Mouse (Mus musculus): ENCODE measurements around the gene Ubr4.
"Not testable (repeated sequence)": the region's sequence is repeated elsewhere in the genome, so short reads cannot be mapped to it uniquely, and the experiment has no call there.

Ubr4 gene

GRCm38 (mm10) chr4:139488325-139488724, 135.9 kb downstream of the Ubr4 start:
- DNase-seq: no peak

GRCm38 (mm10) chr4:139489946-139490345, 137.5 kb downstream of the Ubr4 start:
- DNase-seq: no peak

DNA sequence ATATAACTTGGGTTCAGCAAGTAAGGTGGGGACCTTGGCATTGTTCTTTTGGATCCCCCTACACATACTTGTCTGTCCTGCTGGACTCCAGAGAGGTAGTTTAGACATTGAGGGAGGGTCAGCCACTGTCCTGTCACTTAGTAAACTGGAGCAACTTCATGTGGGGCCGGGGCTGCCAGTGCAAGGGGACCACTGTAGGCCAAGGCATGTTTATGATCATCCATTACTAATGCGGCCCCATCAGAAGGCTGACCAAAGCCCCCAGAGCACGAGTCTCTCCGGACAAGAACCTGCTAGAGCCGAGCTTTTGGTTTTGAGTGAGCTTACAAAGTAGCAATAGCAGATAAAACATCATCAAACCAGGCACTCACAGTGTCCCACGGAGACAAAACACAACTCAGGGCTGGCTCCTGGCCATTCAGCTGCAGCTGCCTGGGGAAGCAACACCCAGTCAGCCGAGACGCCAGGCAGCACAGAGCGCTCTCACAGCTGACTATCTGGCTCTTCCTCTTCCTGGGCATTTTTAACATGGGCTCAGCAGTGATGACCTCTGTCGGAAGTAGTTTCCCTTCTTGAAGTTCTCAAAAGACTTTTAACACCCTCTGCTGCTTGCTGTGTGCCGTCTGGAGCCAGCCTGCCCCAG, 138.1 kb downstream of the Ubr4 start:
- DNase-seq: peak; percentile 22 to 23

DNA sequence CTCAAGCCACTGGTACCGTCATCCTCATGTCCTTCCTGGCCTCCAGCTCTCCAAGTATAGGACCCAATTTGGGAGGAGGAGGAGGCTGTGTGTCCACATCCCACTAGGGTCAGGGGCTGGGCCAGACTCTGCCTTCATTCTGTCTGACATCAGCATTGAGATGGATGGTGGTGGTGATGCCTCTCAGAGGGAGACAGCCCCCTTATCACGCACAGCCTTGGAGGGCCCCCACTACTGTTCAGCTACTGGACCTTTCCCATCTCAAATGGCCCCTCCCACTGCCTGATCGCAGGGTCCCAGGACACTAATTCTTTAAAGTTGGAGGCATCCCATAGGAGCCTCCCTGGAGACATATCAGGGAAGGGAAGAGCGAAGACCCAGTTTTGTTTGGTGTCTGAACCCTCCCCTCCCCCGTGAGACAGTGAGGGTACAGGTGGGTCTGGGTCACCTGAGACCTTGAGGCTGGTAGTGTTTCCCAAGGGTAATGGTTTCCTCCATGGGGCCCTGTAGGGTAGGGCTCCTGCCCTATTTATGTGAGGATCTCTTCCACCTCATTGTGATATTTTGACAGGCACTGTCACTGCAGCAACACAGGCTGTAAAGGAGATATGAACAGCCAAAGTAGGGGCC, 139.2 kb downstream of the Ubr4 start:
- DNase-seq: no peak

GRCm38 (mm10) chr4:139492258-139492833, 139.9 kb downstream of the Ubr4 start:
- no peak for DNase-seq

- DNase-seq: peak; percentile 62 to 64
Observed at GRCm38 (mm10) chr4:139493227-139494025, 141.0 kb downstream of the Ubr4 start.

DNA sequence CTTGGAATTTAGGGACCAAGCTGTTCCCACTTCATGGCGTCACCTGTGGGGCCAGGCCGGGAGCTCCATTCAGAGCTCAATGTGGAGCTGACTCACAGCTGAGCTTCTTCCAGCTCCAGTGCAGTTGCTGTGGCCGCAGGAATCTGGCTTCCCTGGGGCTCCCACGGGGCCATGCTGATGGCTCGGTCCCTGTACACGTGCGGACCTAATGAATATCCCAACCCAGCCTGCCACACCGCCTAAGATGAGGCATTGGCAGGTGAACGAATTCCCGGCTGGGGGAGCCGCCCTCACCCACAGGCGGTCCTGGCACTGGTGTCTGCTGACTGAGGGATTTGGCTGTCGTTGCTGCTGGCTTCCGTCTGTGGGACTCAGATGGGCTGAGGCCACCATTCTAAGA, 148.4 kb downstream of the Ubr4 start:
- DNase-seq: no peak

GRCm38 (mm10) chr4:139501702-139502101, 149.3 kb downstream of the Ubr4 start:
- DNase-seq: no peak

GRCm38 (mm10) chr4:139503919-139504318, 151.5 kb downstream of the Ubr4 start:
- no peak for DNase-seq

DNA sequence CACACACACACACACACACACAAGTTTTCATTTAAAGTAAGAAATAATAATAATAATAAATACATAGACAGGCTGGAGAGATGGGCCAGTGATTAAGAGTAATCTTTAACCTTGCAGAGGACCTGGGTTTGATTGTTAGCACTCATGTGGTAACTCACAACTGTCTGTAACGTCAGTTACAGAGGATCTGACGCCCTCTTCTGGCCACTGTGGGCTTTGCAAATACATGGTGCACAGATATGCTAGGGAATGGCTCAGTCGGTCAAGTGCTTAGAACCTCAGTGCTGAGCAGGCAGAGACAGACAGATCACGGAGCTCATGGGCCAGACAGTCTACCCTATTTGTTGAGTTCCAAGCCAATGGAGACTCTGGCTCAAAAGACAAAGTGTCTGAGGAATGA, 153.3 kb downstream of the Ubr4 start:
- DNase-seq: no peak

DNA sequence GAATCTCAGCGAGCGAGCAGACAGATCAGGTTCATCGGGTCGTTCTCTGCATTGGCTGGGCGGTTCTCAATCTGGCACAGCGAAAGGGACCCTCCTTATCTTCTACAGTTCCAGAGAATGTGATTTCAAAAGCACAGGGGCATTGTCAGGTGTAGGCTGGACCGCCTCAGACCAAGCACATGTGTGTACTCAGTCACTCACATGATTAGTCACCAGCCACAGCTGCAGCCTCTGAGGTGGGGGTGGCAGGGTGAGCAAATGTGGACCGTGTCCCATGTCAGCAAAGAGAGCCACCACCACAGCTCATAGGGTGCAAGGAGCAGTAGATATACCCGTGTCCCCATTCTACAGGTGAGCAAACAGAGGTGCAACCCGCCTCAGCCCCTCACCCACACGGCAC, 154.3 kb downstream of the Ubr4 start:
- DNase-seq: no peak

DNA sequence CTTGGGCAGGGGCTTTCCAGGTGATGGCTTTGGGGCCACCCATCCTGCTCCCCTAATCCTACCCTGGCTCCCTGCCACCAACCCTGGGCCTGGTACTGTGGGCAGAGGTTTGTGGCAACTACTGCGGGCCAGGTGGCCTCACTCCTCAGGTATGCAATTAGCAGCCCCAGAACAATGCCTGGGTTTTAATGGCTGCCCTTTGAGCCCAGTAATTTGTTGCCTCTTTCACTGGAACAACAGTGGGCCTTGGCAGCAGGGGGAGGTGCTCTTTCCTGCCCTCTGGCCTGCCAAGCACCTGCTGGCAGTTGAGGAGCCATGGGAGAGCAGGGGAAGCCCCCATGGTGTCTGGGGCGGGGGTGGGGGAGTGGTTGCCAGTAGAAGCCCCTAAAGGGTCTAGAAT, 156.7 kb downstream of the Ubr4 start:
- DNase-seq: no peak

- no peak for DNase-seq
Observed at GRCm38 (mm10) chr4:139511557-139511956, 159.1 kb downstream of the Ubr4 start.

DNA sequence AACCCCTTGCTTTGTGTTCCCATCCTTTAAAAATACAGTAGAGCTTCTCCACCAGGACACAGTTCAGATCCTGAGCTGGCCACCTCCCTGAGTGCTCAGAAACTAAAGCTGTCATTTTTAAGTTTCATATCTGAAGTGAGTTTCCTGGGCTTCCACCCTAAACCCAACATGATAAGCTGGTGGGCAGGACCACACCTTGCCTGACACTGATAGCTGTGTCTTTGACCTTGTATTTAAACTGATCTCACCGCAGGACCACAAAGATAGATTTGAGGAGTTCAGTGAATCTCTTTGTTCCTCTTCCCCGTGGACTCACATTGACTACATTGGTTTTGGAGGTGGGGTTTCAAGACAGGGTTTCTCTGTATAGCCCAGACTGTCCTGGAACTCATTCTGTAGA, 160.6 kb downstream of the Ubr4 start:
- no peak for DNase-seq

- no peak for DNase-seq
Observed at GRCm38 (mm10) chr4:139519221-139519620, 166.8 kb downstream of the Ubr4 start.

- no peak for DNase-seq
Observed at GRCm38 (mm10) chr4:139521926-139522325, 169.5 kb downstream of the Ubr4 start.

DNA sequence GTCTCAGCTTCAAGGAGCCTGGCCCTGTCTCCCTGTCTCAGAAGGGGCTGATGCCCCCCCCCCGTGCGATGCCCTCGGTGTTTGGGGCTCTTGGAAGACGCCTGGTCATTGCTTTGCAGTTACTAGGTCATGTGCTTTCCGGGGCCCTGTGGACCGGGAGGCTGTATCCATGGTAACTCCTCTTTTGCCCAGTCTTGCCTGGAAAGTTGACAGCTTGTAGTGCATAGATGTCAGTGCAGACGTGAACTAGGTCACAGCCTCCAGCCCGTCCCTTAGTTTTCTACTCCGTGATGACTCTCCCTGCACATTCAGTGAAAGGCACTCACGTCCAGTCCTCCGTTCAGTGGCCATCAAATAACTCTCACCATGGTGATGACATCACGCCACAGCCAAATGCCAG, 174.1 kb downstream of the Ubr4 start:
- DNase-seq: no peak

DNA sequence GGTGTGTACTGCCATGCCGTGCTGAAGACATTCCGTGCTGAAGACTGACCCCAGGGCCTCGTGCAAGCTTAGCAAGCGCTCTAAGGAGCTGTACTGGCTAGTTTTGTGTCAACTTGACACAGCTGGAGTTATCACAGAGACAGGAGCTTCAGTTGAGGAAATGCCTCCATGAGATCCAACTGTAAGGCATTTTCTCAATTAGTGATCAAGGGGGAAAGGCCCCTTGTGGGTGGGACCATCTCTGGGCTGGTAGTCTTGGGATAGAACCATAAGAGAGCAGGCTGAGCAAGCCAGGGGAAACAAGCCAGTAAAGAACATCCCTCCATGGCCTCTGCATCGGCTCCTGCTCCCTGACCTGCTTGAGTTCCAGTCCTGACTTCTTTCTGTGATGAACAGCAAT, 177.8 kb downstream of the Ubr4 start, which contains the start of gene Iffo2:
TSS of gene Iffo2 (plus strand) at position 301 of the 400 bp plus-strand sequence.
- not testable (repeated sequence) for DNase-seq

DNA sequence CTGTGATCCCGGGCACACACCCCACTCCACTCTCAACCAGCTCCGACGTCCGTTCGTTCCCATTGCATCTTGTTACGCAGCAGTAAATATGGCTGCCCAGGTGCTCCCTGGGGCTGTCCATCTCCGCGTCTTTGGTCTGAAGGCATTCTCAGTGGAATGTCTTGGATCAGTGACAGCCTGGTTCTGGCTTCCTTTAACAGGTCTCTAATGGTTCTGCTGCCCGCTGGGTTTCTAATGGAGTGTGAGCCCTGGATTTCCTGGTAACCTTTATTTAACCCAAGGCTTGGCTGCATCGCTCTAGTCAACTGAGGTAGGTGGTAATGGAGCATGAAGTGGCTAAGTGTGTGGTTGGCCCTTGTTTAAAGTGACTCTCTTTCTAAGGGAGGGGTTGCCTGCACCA, 179.7 kb downstream of the Ubr4 start:
- DNase-seq: no peak

- DNase-seq: peak; percentile 54 to 70
Observed at GRCm38 (mm10) chr4:139535127-139535695, 182.8 kb downstream of the Ubr4 start.

DNA sequence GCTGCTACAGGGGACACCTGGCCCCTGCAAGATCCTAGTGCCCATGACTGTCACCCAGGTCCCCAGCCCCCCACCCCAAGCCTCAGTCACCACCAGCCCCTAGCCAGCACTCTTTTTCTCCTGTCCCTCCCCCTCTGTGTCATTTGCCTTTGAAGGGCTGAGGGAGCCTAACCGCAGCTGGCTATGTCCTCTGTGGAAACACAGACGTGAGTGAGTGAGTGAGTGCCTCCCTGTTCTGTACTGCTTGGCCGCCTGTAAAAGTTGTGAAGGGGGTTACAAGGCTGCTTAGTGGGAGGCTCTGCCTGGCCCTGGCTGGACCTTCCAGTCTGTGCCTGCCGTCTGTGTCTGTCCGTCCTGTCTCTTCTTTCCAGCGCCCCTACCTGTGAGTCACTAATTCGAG, 183.3 kb downstream of the Ubr4 start:
- DNase-seq: no peak

- no peak for DNase-seq
Observed at GRCm38 (mm10) chr4:139536706-139537105, 184.3 kb downstream of the Ubr4 start.
